Mouse (Mus musculus): Measurements from ENCODE around the gene Ube2k. TPM values are rescaled to one million over a fixed set of nuclear protein-coding genes. Genes with fewer than 3 reads are reported as not detected.
"Not testable (repeated sequence)": the region's sequence is repeated elsewhere in the genome, so short reads cannot be mapped to it uniquely, and the experiment has no call there.

Ube2k gene
- polyA plus RNA-seq, 1 experiment from 2014 or later: 123 TPM

- Histone ChIP-seq H3K4me3 (ENCODE audit: low read depth, low read length) (no peak overlapping the region), H3K27ac (ENCODE audit: low read depth) (no peak overlapping the region), H3K9me3 (ENCODE audit: control insufficient read depth, low read length) (no peaks in the 10 kb centered on the region), H3K27me3 (replicated peaks; ENCODE audit: control insufficient read depth, insufficient read depth, low read length) (no peaks in the 10 kb centered on the region), H3K9ac (ENCODE audit: low read length) (no peak overlapping the region), H3K4me2 (ENCODE audit: low read length) (no peak overlapping the region), H3K36me3 (ENCODE audit: control insufficient read depth, insufficient read depth, low read length) (no peaks in the 10 kb centered on the region), H3K4me1 (replicated peaks; ENCODE audit: control insufficient read depth, insufficient read depth, low read length) (peaks cover 3% of the 10 kb centered on the region; the same call in 1 of the 2 replicates)
- ATAC-seq (replicated peaks; ENCODE audit: low FRiP score, low TSS enrichment, low read depth) (no peak), DNase-seq (ENCODE audit: low spot score) (no peak)
- 79% methylated on average over 3 of the region's 3 CpGs for WGBS
These were observed 5.8 kb upstream of the Ube2k start for GRCm38 (mm10) chr5:65531283-65531682.

GRCm38 (mm10) chr5:65534496-65534895 is 2.5 kb upstream of the Ube2k start:
- H3K4me2 ChIP-seq (ENCODE audit: low read length): no peak overlapping the region
- H3K27me3 ChIP-seq (replicated peaks; ENCODE audit: control insufficient read depth, insufficient read depth, low read length): no peaks in the 10 kb centered on the region
- WGBS: 74% methylated on average over 4 of the region's 4 CpGs
- H3K36me3 ChIP-seq (ENCODE audit: control insufficient read depth, insufficient read depth, low read length): no peaks in the 10 kb centered on the region; the same call in 1 of the 2 replicates
- peaks cover 8% of the 10 kb centered on the region for H3K4me1 ChIP-seq (replicated peaks; ENCODE audit: control insufficient read depth, insufficient read depth, low read length)
- no peak overlapping the region for H3K9ac ChIP-seq (ENCODE audit: low read length)
- no peak for ATAC-seq (replicated peaks; ENCODE audit: low FRiP score, low TSS enrichment, low read depth)
- no peaks in the 10 kb centered on the region for H3K9me3 ChIP-seq (ENCODE audit: control insufficient read depth, low read length)
- no peak overlapping the region for H3K4me3 ChIP-seq (ENCODE audit: low read depth, low read length)
- no peak overlapping the region for H3K27ac ChIP-seq (ENCODE audit: low read depth)
- DNase-seq (ENCODE audit: low spot score): no peak

- no peaks in the 10 kb centered on the region for H3K9me3 ChIP-seq (ENCODE audit: control insufficient read depth, low read length)
- no peak for ATAC-seq (replicated peaks; ENCODE audit: low FRiP score, low TSS enrichment, low read depth)
- no peak overlapping the region for H3K4me3 ChIP-seq (ENCODE audit: low read depth, low read length)
- H3K36me3 ChIP-seq (ENCODE audit: control insufficient read depth, insufficient read depth, low read length): no peaks in the 10 kb centered on the region; the same call in 1 of the 2 replicates
- 69% methylated on average over 5 of the region's 5 CpGs for WGBS
- H3K4me1 ChIP-seq (replicated peaks; ENCODE audit: control insufficient read depth, insufficient read depth, low read length): peaks cover 8% of the 10 kb centered on the region
- no peak overlapping the region for H3K4me2 ChIP-seq (ENCODE audit: low read length)
- no peak for DNase-seq (ENCODE audit: low spot score)
- no peaks in the 10 kb centered on the region for H3K27me3 ChIP-seq (replicated peaks; ENCODE audit: control insufficient read depth, insufficient read depth, low read length)
- H3K9ac ChIP-seq (ENCODE audit: low read length): no peak overlapping the region
- H3K27ac ChIP-seq (ENCODE audit: low read depth): no peak overlapping the region
These were observed 1.5 kb upstream of the Ube2k start for GRCm38 (mm10) chr5:65535457-65536067.

GRCm38 (mm10) chr5:65536068-65536465 is 966 bp upstream of the Ube2k start:
- Histone ChIP-seq H3K4me3 (ENCODE audit: low read depth, low read length) (peak overlapping the region; percentile 78), H3K9ac (ENCODE audit: low read length) (peak overlapping the region; percentile 94), H3K27ac (ENCODE audit: low read depth) (peak overlapping the region; percentile 98), H3K4me2 (ENCODE audit: low read length) (peak overlapping the region; percentile 77)
- H3K27me3 ChIP-seq (replicated peaks; ENCODE audit: control insufficient read depth, insufficient read depth, low read length); H3K36me3 ChIP-seq (ENCODE audit: control insufficient read depth, insufficient read depth, low read length); DNase-seq (ENCODE audit: low spot score); H3K9me3 ChIP-seq (ENCODE audit: control insufficient read depth, low read length); H3K4me1 ChIP-seq (replicated peaks; ENCODE audit: control insufficient read depth, insufficient read depth, low read length); ATAC-seq (replicated peaks; ENCODE audit: low FRiP score, low TSS enrichment, low read depth): not testable (repeated sequence)
- 75% methylated on average over 10 of the region's 10 CpGs for WGBS

- Histone ChIP-seq H3K36me3 (ENCODE audit: control insufficient read depth, insufficient read depth, low read length) (no peaks in the 10 kb centered on the region; the same call in 1 of the 2 replicates), H3K27me3 (replicated peaks; ENCODE audit: control insufficient read depth, insufficient read depth, low read length) (no peaks in the 10 kb centered on the region), H3K9me3 (ENCODE audit: control insufficient read depth, low read length) (no peaks in the 10 kb centered on the region), H3K4me2 (ENCODE audit: low read length) (peak overlapping the region; percentile 77), H3K4me3 (ENCODE audit: low read depth, low read length) (peak overlapping the region; percentile 78), H3K27ac (ENCODE audit: low read depth) (peak overlapping the region; percentile 98), H3K4me1 (replicated peaks; ENCODE audit: control insufficient read depth, insufficient read depth, low read length) (peaks cover 8% of the 10 kb centered on the region), H3K9ac (ENCODE audit: low read length) (peak overlapping the region; percentile 94)
- WGBS: under 1% methylated on average over 37 of the region's 59 CpGs
- peak; percentile 63 for ATAC-seq (replicated peaks; ENCODE audit: low FRiP score, low TSS enrichment, low read depth)
- peak; percentile 83 for DNase-seq (ENCODE audit: low spot score)
These were observed 513 bp downstream of the Ube2k start for GRCm38 (mm10) chr5:65537420-65538071.

- ATAC-seq (replicated peaks; ENCODE audit: low FRiP score, low TSS enrichment, low read depth) (no peak), DNase-seq (ENCODE audit: low spot score) (no peak)
- Histone ChIP-seq H3K4me2 (ENCODE audit: low read length) (peak overlapping the region; percentile 77), H3K27me3 (replicated peaks; ENCODE audit: control insufficient read depth, insufficient read depth, low read length) (no peaks in the 10 kb centered on the region), H3K9ac (ENCODE audit: low read length) (peak overlapping the region; percentile 94), H3K4me3 (ENCODE audit: low read depth, low read length) (peak overlapping the region; percentile 78), H3K9me3 (ENCODE audit: control insufficient read depth, low read length) (no peaks in the 10 kb centered on the region), H3K36me3 (ENCODE audit: control insufficient read depth, insufficient read depth, low read length) (peaks cover under 1% of the 10 kb centered on the region; the same call in 1 of the 2 replicates), H3K27ac (ENCODE audit: low read depth) (peak overlapping the region; percentile 98), H3K4me1 (replicated peaks; ENCODE audit: control insufficient read depth, insufficient read depth, low read length) (peaks cover 8% of the 10 kb centered on the region)
- WGBS: 2% methylated on average over 4 of the region's 4 CpGs
These were observed 1.1 kb downstream of the Ube2k start for GRCm38 (mm10) chr5:65538121-65538520.

- Histone ChIP-seq H3K36me3 (ENCODE audit: control insufficient read depth, insufficient read depth, low read length) (peaks cover 3% of the 10 kb centered on the region; the same call in 1 of the 2 replicates), H3K9ac (ENCODE audit: low read length) (peak overlapping the region; percentile 35; the same call in 1 of the 2 replicates), H3K4me1 (replicated peaks; ENCODE audit: control insufficient read depth, insufficient read depth, low read length) (peaks cover 8% of the 10 kb centered on the region), H3K27me3 (replicated peaks; ENCODE audit: control insufficient read depth, insufficient read depth, low read length) (no peaks in the 10 kb centered on the region), H3K4me3 (ENCODE audit: low read depth, low read length) (peak overlapping the region; percentile 32), H3K9me3 (ENCODE audit: control insufficient read depth, low read length) (no peaks in the 10 kb centered on the region), H3K27ac (ENCODE audit: low read depth) (no peak overlapping the region), H3K4me2 (ENCODE audit: low read length) (peak overlapping the region; percentile 60)
- 39% methylated on average over 4 of the region's 4 CpGs for WGBS
- DNase-seq (ENCODE audit: low spot score) (no peak), ATAC-seq (replicated peaks; ENCODE audit: low FRiP score, low TSS enrichment, low read depth) (no peak)
These were observed 1.8 kb downstream of the Ube2k start for GRCm38 (mm10) chr5:65538829-65539228.

GRCm38 (mm10) chr5:65539786-65540185 is 2.8 kb downstream of the Ube2k start:
- ATAC-seq (replicated peaks; ENCODE audit: low FRiP score, low TSS enrichment, low read depth) (no peak), DNase-seq (ENCODE audit: low spot score) (no peak)
- no peak overlapping the region for H3K4me3 ChIP-seq (ENCODE audit: low read depth, low read length)
- no peak overlapping the region for H3K27ac ChIP-seq (ENCODE audit: low read depth)
- H3K9ac ChIP-seq (ENCODE audit: low read length): no peak overlapping the region
- no peaks in the 10 kb centered on the region for H3K27me3 ChIP-seq (replicated peaks; ENCODE audit: control insufficient read depth, insufficient read depth, low read length)
- peaks cover 8% of the 10 kb centered on the region for H3K4me1 ChIP-seq (replicated peaks; ENCODE audit: control insufficient read depth, insufficient read depth, low read length)
- 90% methylated on average over 3 of the region's 3 CpGs for WGBS
- no peaks in the 10 kb centered on the region for H3K9me3 ChIP-seq (ENCODE audit: control insufficient read depth, low read length)
- H3K36me3 ChIP-seq (ENCODE audit: control insufficient read depth, insufficient read depth, low read length): peaks cover 3% of the 10 kb centered on the region; the same call in 1 of the 2 replicates
- H3K4me2 ChIP-seq (ENCODE audit: low read length): peak overlapping the region; percentile 60; the same call in 1 of the 2 replicates
